Mouse (Mus musculus) thymus, adult 2 months (tissue): ENCODE measurements around the gene Ncf2. TPM values are rescaled to one million over a fixed set of nuclear protein-coding genes. Genes with fewer than 3 reads are reported as not detected.

ENCODE experiments used
- DNase-seq: peaks from one replicate; pipeline ENCODE4 v3.0.0; 2021
- H3K27ac ChIP-seq: fragments of 200-500 bp; 2 replicates; pipeline ENCODE4 v1.5.1; 2012; ENCODE audit warnings: low read length, control low read depth; ENCODE audit not compliant: control insufficient read depth, insufficient read depth
- H3K27me3 ChIP-seq: fragments of 200-500 bp; 2 replicates; pipeline ENCODE4 v1.6.1; 2012; ENCODE audit warnings: mild to moderate bottlenecking, low read length, moderate library complexity, mixed read lengths; ENCODE audit not compliant: control insufficient read depth, insufficient read depth
- H3K36me3 ChIP-seq: fragments of 200-500 bp; 2 replicates; pipeline ENCODE4 v1.6.1; 2012; ENCODE audit warnings: mild to moderate bottlenecking, low read length, moderate library complexity; ENCODE audit not compliant: control insufficient read depth, insufficient read depth
- H3K4me1 ChIP-seq: fragments of 200-500 bp; replicated peaks from 2 replicates; pipeline ENCODE4 v1.6.1; 2012; ENCODE audit warnings: low read length; ENCODE audit not compliant: control insufficient read depth, insufficient read depth
- H3K4me3 ChIP-seq: fragments of 200-500 bp; 2 replicates; pipeline ENCODE4 v1.5.1; 2012; ENCODE audit warnings: mild to moderate bottlenecking, low read length, control low read depth, moderate library complexity; ENCODE audit not compliant: control insufficient read depth, insufficient read depth
- CTCF ChIP-seq: fragments of 200-500 bp; IDR thresholded peaks from 2 replicates; pipeline ENCODE4 v1.5.1; 2012; ENCODE audit warnings: mild to moderate bottlenecking, control low read depth, low read length, moderate library complexity, borderline replicate concordance; ENCODE audit not compliant: control insufficient read depth, poor library complexity, insufficient read depth; ENCODE audit errors: extremely low read depth
- POLR2A ChIP-seq: fragments of 200-500 bp; IDR thresholded peaks from 2 replicates; pipeline ENCODE4 v1.6.1; 2012; ENCODE audit warnings: mild to moderate bottlenecking, low read length, control low read depth, moderate library complexity; ENCODE audit not compliant: control insufficient read depth, poor library complexity, insufficient read depth; ENCODE audit errors: extremely low read depth
- WGBS: fragments of 180-500 bp; shearing (Covaris S2); methylation state at CpG from one replicate; pipeline ENCODE4 v1.1.7; 2018; 5-methylcytosine and 5-hydroxymethylcytosine counted together
- polyA plus RNA-seq: library from polyadenylated mRNA; depleted of rRNA; stranded (reverse); fragments of >200 nt; gene quantifications from 2 replicates; pipeline ENCODE4 v1.2.3, GENCODE M21; 2012

The Ncf2 gene
- polyA plus RNA-seq, 1 experiment: 8.4 TPM

- DNase-seq: no peak
- TF ChIP-seq POLR2A: no peak
- no peak for TF ChIP-seq CTCF
- Histone ChIP-seq H3K27me3 (no peaks in the 10 kb centered on the region), H3K4me3 (no peak overlapping the region), H3K4me1 (no peaks in the 10 kb centered on the region), H3K27ac (no peak overlapping the region), H3K36me3 (no peaks in the 10 kb centered on the region)
- 90% methylated on average over 7 of the region's 7 CpGs for WGBS
Measured at GRCm38 (mm10) chr1:152820911-152821695, 21.1 kb downstream of the Ncf2 start.

DNA sequence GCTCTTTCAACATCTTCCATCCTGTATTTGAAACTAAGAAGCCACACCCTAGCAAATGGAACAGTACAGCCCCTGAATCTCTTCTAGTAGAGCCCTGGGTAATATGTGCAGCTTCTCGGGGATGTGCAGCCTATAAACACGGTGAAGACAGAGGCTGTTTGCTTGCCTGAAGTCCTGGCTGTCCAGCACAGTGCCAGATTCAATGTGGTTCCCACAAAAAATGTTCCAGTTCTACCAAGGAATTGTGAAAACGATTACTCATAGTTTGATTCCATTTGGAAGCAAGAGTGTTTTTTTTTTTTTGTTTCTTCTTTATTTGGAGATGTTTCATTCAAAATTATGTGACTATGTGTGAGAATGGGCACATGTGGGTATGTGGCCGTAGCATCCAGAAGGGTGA is 21.8 kb downstream of the Ncf2 start:
- TF ChIP-seq CTCF: no peak
- TF ChIP-seq POLR2A: no peak
- WGBS: 94% methylated on average over 4 of the region's 4 CpGs
- no peaks in the 10 kb centered on the region for H3K27me3 ChIP-seq
- H3K36me3 ChIP-seq: no peaks in the 10 kb centered on the region
- no peaks in the 10 kb centered on the region for H3K4me1 ChIP-seq
- DNase-seq: no peak
- H3K27ac ChIP-seq: no peak overlapping the region
- H3K4me3 ChIP-seq: no peak overlapping the region

DNA sequence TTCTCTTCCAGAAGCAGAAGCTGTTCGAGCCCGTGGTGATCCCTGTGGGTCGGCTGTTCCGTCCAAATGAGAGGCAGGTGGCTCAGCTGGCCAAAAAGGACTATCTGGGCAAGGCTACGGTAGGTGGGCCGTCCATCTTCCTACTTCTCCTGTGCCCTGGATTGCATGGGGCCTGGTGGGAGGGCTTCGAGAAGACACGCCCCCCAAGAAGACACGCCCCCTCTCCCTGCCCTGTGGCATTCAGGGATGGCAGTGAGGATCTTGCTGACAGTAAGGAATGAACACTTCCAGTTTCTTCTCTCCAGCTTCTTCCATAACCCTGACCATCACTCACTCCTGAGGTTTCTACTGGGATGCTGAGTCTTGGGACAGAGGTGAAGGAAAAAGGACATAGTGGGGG is 24.2 kb downstream of the Ncf2 start:
- Histone ChIP-seq H3K27ac (no peak overlapping the region), H3K27me3 (no peaks in the 10 kb centered on the region), H3K4me1 (no peaks in the 10 kb centered on the region), H3K4me3 (no peak overlapping the region), H3K36me3 (no peaks in the 10 kb centered on the region)
- no peak for TF ChIP-seq CTCF
- TF ChIP-seq POLR2A: no peak
- DNase-seq: no peak
- WGBS: 91% methylated on average over 9 of the region's 9 CpGs

GRCm38 (mm10) chr1:152826446-152826845 is 26.5 kb downstream of the Ncf2 start:
- no peak for TF ChIP-seq POLR2A
- no peak for TF ChIP-seq CTCF
- H3K36me3 ChIP-seq: no peaks in the 10 kb centered on the region
- WGBS: 94% methylated on average over 5 of the region's 5 CpGs

DNA sequence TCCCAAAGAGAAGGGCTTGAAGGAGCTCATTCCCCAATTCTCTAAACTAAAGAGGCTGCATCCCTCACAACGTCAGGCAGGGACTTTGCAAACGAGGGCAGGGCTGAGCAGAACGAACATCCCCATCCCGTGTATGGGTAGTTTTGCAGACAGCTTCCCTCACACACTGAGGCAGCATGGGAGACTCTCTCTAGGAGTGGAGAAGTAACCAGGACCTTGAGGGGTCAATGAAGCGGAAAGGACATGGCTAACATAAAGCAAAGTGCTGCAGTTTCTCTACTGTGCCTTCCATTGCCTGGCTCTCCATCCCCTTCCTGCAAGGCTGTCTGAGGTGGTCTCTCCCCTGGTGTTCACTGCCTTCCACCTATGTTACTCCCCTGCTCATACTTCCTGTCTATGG is 28.2 kb downstream of the Ncf2 start:
- H3K27me3 ChIP-seq: no peaks in the 10 kb centered on the region
- WGBS: 95% methylated on average over 5 of the region's 5 CpGs
- no peak overlapping the region for H3K4me3 ChIP-seq
- H3K36me3 ChIP-seq: no peaks in the 10 kb centered on the region; the same call in 1 of the 2 replicates
- no peak for TF ChIP-seq POLR2A
- no peak for TF ChIP-seq CTCF
- H3K4me1 ChIP-seq: no peaks in the 10 kb centered on the region
- no peak overlapping the region for H3K27ac ChIP-seq
- no peak for DNase-seq

More at GRCm38 (mm10) chr1:152826446-152826845, 26.5 kb downstream of the Ncf2 start:
- no peak overlapping the region for H3K27ac ChIP-seq
- no peak overlapping the region for H3K4me3 ChIP-seq
- H3K27me3 ChIP-seq: no peaks in the 10 kb centered on the region
- no peak for DNase-seq
- no peaks in the 10 kb centered on the region for H3K4me1 ChIP-seq

GRCm38 (mm10) chr1:152828637-152829355 is 28.8 kb downstream of the Ncf2 start:
- TF ChIP-seq CTCF (no peak), POLR2A (no peak)
- Histone ChIP-seq H3K4me3 (no peak overlapping the region), H3K27me3 (no peaks in the 10 kb centered on the region), H3K27ac (no peak overlapping the region), H3K4me1 (no peaks in the 10 kb centered on the region), H3K36me3 (no peaks in the 10 kb centered on the region; the same call in 1 of the 2 replicates)
- 88% methylated on average over 10 of the region's 10 CpGs for WGBS
- no peak for DNase-seq

- H3K4me1 ChIP-seq: no peaks in the 10 kb centered on the region
- no peak overlapping the region for H3K4me3 ChIP-seq
- H3K27me3 ChIP-seq: no peaks in the 10 kb centered on the region
- no peak for DNase-seq
- 96% methylated on average over 9 of the region's 9 CpGs for WGBS
- H3K36me3 ChIP-seq: no peaks in the 10 kb centered on the region; the same call in 1 of the 2 replicates
- TF ChIP-seq CTCF (no peak), POLR2A (no peak)
- no peak overlapping the region for H3K27ac ChIP-seq
Measured at GRCm38 (mm10) chr1:152830054-152830453, 30.1 kb downstream of the Ncf2 start.
